Mouse (Mus musculus) natural killer cell, adult 2 months (primary cell): ENCODE results near the gene Gm21974.
"Not testable (repeated sequence)": the region's sequence is repeated elsewhere in the genome, so short reads cannot be mapped to it uniquely, and the experiment has no call there.

Source experiments
- DNase-seq, 2 experiments: peaks; one replicate each; pipeline ENCODE4 v3.0.0; 2022; ENCODE audit warnings: low spot score in 2 of 2

Gene Gm21974

DNA sequence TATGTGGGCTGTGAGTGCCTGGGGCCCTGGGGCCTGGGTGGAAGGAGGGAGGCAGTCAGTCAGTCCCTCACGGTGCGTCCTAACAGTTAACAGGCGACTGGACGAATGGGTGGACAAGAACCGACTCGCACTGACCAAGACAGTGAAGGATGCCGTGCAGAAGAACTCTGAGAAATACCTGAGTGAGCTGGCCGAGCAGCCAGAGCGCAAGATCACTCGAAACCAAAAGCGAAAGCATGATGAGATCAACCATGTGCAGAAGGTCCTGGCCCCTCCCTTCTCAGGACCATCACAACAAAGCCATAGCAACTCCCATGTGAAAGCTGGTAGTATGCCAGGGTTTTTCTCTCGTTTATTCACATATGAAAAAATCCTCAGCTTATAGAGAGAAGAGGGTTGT, 20.0 kb upstream of the Gm21974 start:
- no peak for DNase-seq

DNA sequence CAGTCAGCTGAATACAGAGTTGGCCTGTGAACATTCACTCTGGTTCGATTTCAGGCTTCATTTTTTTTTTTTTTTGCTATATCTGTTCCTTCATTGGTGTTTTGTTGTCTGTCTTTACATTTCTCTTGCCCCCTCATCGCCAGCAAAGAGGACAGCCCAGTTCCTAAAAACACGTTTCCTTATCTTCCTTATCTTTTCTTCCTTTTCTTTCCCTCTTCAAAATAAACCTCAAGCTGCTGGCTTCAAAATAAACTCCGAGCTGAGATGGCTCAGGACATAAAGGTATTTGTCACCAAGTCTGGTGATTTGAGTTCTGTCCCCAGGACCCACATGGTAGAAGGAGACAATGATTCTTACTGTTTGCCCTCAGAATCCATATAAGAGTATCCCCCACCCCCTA, 17.7 kb upstream of the Gm21974 start:
- DNase-seq, result no peak

DNA sequence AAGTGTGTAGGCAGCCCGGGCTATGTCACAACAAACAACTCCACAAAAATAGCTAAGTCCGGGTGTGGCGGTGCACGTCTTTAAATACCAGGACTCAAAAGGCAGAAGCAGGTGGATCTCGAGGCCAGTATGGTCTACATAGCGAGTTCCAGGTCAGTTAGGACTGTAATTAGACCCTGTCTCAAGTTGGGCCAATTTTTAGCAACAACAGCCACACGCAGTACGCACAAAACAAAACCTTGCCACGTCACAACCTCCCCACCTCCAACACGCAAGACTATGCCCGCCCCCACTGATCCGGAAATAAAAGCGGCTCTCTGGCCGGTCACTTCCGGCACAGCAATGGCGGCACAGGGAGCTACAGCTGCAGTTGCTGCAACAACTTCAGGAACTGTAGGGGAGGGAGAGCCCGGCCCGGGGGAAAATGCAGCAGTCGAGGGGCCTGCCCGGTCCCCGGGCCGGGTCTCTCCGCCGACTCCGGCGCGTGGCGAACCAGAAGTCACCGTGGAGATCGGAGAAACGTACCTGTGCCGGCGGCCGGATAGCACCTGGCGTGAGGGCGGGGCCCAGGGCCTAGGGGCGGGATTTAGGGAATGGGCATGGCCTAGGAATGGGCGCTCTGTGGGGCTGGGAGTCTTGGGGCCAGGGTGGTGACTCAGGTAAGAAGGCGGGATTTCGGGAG, 17.1 kb upstream of the Gm21974 start, which contains the start of gene Kat8:
Gene Kat8, plus strand, starts transcription at position 327 of the 682 bp plus-strand sequence.
- peak; percentile 84 to 86 for DNase-seq

DNA sequence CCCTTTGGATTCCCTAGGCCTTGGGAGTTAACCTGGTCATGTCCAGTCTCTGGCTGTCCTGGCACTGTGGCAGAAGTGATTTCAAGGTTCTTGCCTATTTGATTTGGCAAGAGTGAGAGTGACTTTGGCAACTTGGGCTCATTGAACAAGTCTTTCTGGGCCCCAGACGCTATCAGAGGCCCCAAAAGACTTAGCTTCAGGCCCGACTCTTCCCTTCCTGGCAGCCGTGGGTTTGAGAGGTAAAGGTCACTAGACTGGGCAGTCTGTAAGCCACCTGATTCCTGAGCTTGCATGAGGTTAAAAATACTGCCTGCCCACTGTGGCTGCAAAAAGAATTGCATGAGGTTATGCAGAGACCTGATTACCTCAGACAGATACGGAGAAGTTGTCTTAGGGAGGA, 13.4 kb upstream of the Gm21974 start:
- no peak for DNase-seq

DNA sequence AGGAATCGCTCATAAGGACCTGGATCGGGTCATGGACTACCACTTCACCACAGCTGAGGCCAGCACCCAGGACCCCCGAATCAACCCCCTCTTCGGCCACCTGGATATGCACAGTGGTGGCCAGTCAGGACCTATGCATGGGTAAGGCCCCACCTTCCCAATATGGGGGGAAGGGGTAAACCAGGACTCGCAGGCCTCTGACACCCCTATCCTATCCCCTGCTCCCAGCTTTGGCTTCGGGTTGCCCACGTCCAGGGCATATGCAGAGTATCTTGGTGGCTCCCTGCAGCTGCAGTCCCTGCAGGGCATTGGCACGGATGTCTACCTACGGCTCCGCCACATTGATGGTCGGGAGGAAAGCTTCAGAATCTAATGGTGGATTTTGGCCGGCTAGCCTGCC, 12.7 kb upstream of the Gm21974 start:
- no peak for DNase-seq

DNA sequence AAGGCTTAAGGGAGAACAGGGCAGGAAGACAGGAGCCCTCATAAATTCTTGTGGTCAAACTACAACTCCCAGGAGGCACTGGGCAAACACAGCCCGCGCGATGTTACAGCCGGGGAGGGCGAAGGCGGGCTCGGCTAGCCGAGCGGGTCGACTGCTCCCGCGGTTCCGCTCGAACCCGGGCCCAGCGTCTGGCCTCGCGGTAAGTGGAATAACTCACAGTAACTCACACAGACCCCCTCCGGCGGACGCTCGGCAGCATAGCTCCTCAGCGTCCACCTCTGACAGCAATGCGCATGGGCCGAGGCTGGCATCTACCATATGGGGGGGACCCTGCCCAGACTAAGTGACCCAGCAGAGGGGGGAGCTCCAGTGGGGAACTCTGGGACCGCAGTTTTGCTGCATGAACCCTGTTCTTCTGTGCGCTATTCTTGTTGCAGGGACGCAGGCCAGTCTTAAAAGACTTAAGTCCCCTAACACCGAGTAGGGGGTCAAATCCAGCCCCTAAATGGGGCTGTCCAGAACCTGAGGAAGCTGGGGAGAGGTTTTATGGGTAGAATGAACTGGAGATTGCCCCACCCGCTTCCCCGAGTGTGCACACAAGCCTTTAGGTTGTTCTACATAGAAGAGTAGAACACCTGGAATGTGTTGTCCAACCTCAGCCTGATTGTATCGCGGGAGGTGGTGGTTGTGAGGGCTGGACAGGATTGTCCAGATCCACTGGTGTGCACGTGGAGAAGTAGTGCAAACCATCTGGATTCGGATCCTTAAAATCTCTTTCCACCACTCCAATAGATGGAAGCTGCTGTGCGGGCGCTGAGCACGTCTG, 8.9 kb upstream of the Gm21974 start, which contains the start of gene Bckdk:
Gene Bckdk, plus strand, starts transcription at position 112 of the 826 bp plus-strand sequence.
- peak; percentile 34 to 59 for DNase-seq

DNA sequence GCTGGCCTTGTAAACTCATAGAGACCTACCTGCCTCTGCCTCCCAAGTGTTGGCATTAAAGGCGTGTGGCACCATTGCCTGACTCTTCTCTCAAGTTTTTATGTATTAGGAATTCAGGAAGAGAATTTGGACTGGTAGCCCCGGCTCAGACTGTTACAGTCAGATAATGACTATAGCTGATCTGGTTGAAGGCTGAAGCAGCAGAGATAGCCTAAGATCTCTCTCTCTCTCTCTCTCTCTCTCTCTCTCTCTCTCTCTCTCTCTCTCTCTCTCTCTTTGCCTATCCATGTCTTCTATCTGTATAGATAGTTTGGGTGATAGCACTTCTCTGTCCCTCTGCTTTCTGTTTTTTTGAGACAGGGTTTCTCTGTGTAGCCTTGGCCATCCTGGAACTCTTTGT, 6.5 kb upstream of the Gm21974 start:
- no peak for DNase-seq

DNA sequence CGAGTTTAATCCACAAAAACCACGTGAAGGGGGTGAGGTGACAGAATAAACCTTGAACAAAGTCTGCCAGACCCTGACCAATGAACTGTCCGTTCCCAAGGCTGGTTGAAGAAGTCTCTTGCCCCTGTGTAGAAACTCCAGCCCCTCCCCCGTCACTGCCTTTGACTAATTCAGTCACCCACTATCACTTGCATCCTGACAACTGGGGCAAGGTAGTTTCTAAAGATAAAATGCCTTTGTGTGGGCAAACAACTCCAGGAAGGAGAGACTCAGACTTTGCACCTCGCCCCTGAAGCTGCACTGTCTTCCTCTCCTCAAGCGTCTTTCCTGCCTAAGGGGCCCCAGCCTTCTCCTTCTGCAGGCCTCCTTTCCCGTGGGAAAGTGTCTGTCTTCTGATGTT, 4.7 kb upstream of the Gm21974 start:
- no peak for DNase-seq

DNA sequence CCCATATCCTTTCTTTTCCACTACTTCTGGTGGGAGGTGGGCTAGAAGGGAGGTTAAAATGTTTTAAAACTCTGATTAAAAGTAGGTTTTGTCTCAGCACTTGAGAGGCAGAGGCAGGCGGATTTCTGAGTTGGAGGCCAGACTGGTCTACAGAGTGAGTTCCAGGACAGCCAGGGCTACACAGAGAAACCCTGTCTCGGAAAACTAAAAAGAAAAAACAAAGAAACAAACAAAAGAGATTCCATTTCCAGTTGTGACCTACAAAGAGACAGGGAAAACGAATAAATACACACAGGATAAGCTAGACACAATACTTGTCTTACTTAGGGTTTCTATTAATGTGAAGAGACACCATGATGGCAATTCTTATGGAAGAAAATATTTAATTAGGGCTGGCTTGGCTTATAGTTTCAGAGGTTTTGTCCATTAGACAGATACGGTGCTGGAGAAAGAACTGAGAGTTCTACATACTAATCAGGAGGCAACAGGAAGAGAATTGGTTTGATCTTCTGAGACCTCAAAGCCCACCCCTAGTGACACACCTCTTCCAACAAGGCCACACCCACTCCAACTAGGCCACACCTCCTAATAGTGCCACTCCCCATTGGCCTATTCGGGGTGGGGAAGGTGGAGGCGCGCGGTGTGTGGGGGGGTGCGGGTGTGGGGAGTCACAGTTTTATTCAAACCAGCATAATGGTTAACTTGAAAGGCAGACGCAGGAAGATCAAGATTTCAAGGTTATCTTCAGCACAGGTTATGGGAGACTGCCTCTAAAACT, 3.1 kb upstream of the Gm21974 start:
- peak in 1 of 2 experiments; percentile 38 for DNase-seq

DNA sequence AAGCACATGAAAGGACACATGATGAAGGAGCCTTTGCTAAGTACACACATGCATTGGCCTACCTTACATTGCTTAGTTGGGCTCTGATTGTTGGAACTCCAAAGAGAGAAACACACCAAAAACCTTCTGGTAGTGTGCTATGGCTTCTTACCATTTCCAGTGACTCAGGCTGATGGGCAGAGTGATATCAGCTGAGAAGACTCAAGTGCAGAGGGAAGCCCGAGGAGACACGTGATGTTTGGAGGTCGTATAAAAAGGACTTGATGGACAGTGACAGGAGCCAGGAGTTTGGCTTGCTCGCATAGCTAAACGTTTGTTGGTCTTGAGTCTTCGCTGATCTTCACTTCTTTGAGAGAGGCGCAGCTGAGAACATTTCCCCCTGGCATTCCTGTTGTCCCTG, 2.3 kb upstream of the Gm21974 start:
- DNase-seq, result no peak

DNA sequence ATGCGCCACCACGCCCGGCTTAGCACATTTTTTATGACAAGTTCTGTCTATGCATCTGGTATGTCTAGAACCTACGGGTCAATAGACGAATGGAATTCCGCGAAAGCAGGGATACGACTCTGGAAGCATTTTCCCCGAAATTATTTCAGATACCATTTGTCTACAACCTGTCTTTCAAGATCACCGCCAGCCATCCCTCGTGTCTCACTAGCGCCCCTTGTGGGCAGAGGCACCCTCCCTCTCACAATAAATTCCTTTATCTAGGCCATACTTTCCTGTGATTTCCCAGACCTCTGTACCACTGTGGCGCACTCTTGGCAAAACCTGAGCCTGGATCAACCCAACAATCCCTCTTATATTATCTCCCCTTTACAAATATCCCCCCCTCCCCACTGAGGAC, 1.1 kb upstream of the Gm21974 start:
- DNase-seq, result peak; percentile 55 to 75

DNA sequence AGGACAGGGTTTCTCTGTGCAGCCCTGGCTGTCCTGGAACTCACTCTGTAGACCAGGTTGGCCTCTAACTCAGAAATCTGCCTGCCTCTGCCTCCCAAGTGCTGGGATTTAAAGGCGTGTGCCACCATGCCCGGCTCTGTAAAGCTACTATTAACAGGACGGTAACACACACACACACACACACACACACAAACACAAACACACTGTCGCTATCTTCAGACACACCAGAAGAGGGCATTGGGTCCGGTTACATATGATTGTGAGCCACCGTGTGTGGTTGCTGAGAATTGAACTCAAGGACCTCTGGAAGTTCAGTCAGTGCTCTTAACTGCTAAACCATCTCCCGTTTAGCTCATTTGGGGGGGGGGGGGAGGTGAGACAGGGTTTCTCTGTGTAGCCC, 637 bp upstream of the Gm21974 start:
- not testable (repeated sequence) for DNase-seq

DNA sequence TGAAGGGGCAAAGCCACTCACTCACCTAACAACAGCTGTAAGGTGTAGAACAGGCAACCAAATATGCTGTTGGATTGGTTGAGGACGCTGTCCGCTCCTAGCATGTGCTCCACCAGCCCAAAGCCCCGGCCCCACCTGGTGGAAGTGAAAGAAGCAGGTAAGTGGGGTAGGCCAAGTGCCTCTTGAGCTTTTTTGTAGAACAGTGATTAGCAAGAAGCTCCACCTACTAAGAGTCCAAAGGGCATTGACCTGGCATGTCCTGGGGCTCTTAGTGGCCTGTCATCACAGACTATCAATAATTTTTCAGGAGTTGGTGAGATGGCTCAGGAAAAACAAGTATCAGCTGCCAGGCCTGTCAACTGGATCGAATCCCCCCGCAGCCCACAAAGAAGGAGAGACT, 774 bp downstream of the Gm21974 start:
- no peak for DNase-seq

DNA sequence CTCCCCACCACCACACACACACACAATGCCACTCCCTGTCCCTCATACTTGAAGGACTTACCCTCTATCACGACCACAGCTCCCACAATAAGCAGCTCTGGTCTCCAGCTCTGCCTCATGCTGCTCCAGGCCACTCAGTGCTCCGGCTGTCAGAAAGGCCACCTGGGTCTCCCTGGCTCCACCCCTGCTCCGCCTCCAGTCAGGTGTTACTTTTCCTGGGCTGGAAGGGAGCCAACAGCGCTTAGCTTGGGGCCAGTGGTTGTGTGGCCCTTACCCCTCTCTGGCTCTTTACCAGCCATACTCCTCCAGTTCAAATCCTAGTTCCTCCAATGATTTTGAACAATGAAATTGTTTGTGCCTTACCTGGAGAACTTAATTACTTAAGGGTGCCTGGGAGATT, 4.5 kb downstream of the Gm21974 start, which contains the start of gene Prss53:
Gene Prss53, minus strand, starts transcription at position 173 of the 400 bp plus-strand sequence.
- no peak for DNase-seq

DNA sequence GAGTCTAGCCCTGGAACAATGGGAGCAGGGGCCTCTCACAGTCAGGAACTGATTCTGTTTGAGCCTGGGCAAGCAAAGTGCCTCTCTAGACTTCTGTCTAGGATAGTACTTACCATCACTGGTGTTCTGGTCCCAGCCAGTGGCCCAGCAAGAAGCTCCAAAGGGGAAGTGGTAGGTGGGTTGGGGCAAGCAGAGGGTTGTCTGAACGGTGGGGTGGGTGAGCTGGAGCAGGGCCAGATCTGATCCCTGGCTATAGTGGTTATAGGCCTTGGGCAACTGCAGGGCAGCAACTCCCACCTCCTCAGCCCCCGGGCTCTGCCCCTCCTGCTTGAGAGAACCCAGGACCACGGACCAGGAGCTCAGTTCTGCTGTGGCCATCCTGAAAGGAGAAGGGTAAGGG, 6.4 kb downstream of the Gm21974 start:
- DNase-seq, result no peak

DNA sequence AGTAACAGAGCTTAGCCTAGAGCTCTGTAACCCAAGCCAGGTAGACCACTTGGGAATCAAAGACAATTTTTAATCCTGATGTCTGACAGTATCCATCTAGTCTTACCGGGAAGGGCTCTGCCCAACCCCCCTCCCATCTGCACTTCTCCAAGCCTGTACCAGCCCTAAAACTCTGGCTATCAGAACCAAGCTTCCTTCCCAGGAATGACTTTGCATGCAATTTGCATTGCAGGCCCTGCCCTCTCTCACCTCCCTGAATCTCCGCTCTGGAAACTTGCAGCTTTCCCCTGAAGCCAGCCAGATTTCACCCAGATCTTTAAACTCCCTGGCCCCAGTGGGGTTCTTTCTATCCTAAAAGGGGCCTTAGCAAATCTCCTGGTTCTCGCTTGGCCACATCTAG, 7.5 kb downstream of the Gm21974 start:
- no peak for DNase-seq

DNA sequence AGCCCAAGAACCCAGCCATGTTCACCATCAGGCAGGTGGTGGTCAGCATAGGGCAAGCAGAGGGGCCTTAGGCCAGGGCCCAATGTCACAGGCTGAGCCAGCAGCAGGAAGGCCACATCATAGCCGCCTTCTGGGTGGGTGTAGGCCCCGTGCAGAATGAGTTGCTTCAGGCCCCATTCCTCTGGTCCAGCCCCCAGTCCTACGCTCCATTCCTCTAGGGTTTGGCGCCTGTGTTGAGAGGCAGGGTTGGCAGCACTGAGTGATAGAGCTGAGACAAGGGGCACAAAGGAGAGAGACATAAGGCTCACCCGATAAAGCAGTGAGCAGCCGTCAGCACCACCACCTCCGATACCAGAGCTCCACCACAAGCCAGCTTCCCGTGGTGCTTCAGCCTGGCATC, 8.1 kb downstream of the Gm21974 start:
- no peak for DNase-seq

DNA sequence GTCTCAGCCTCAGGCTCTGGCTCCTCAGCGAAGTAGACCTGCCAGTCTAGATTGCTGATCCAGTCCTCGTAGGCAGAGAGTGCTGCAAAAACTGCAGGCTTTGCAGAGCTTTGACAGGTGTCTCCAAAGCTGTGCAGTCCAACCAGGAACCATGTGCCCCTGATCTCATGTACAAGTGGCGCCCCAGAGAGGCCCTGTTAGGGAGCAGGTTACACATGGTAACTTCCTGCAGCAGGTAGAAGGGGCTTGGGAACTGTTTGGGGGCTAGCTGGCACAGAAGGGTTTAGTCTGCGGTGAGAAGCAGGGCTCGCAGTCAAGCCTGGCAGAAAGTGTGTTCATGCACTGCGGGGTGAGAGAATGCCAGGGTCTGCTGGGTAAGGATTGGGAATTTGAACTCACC, 8.7 kb downstream of the Gm21974 start:
- no peak for DNase-seq

DNA sequence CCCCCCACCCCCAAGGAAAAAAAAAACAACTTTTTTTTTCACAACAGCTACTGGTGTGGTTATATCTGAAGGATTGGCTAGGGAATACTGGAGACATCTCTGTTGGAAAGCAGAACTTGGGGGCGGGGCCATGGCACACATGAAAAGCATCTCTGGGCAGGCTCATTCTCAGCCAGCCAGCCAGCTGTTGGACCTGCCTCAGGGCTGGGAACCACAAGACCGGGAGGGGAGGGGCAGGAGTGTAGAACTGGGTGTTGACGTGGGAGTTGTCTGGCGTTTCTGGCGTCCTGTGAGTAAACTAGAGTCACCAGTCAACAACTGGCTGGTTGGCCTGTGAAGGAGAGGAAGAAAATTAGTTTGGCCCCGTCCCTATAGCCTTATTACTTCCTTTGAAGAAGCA, 9.3 kb downstream of the Gm21974 start:
- DNase-seq, result no peak

DNA sequence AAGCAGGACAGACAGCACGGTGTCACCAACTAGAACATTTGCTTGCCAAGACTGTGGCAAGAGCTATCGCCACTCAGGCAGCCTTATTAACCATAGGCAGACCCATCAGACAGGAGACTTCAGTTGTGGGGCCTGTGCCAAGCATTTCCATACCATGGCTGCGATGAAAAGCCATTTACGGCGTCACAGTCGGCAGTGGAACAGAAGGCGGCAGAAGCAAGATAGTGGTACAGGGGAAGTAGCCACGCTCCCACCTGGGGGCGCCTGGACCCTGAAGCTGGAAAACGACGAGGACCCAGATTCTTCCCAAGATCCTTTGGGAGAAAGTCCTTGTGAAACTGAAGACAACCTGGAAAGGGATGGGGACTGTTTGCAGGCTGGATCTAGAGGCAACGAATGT, 14.8 kb downstream of the Gm21974 start:
- no peak for DNase-seq

DNA sequence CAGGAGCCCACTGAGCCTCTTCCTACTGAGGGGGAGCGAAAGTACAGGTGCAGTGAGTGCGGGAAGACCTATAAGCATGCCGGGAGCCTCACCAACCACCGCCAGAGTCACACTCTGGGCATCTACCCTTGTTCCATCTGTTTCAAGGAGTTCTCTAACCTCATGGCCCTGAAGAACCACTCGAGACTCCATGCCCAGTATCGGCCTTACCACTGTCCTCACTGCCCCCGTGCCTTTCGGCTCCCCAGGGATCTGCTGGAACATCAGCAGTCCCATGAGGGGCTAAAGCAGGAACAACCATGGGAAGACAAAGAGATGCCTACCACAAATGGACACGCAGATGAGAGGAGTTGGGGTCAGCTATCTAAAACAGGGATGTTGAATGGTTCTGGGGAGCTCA, 16.0 kb downstream of the Gm21974 start:
- no peak for DNase-seq
